Mouse (Mus musculus) layer of hippocampus, postnatal 10 days (tissue): ENCODE data around the gene Tceal5. TPM values are rescaled to one million over a fixed set of nuclear protein-coding genes. Genes with fewer than 3 reads are reported as not detected.

ENCODE experiments used
- DNase-seq, 2 experiments: peaks; one replicate each; pipeline ENCODE4 v3.0.0; 2021; ENCODE audit warnings: low spot score in 2 of 2
- microRNA-seq, 2 experiments: library from miRNA; unstranded; fragments of <30 nt; microRNA quantifications; one replicate each; pipeline ENCODE4 v1.2.0; 2021
- total RNA-seq, 2 experiments: library from RNA; stranded (reverse); gene quantifications; 2 replicates each; pipeline ENCODE4 v1.2.3; 2021

Tceal5 gene
- total RNA-seq, 2 experiments from 2014 or later = 105 to 125 TPM

GRCm38 (mm10) chrX:136172118-136172551 is 31.5 kb downstream of the Tceal5 start, which contains the start of gene Tceal8:
Gene Tceal8 (minus strand): TSS chrX:136172342.
- DNase-seq = peak; percentile 51 to 63

- DNase-seq = peak; percentile 57 to 64
Observed at GRCm38 (mm10) chrX:136171189-136172117, 32.2 kb downstream of the Tceal5 start.

DNA sequence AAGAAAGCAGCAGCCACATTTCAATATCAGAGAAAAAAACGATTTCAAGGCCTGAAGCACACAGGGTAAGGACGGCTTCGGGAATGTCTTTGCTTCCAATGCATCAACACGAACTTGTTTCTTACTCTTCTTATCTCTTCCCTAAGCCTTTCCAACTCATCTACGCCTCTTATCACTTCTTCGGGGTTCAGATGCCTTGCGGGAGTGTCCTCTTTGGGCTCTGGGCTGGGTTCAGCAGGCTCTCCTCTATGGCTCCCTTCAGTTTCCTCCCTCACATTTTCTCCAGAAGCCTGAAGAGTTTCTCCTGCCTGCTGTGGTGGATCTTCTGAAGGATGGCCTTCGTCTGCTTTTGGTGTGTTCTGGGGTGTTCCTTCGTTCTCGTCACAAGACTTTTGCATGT is 33.1 kb downstream of the Tceal5 start:
- DNase-seq = no peak

Small RNA genes lying within 50 kb of the gene (microRNA-seq; reads per million reads assigned to microRNA genes)
- gene Mir6383 = 0 reads per million in 2 experiments

Other genes starting within 250 kb of the Tceal5 start
- 100 to 1,000 TPM; 104 to 120 TPM for gene Arxes2, start 210.1 kb downstream of the Tceal5 start, total RNA-seq
- gene Arxes1, start 170.5 kb downstream of the Tceal5 start, total RNA-seq = 100 to 1,000 TPM in 1 of 2 experiments, 10 to 100 TPM in 1; 93.9 to 107 TPM
- gene Bex2, start 135.6 kb downstream of the Tceal5 start, total RNA-seq = 100 to 1,000 TPM; 405 to 444 TPM
- under 1 TPM in 1 of 2 experiments, not detected in 1; 0.32 TPM for gene Nxf3, start 118.6 kb downstream of the Tceal5 start, total RNA-seq
- 10 to 100 TPM; 45.2 to 52.6 TPM for gene Bex4, start 64.9 kb downstream of the Tceal5 start, total RNA-seq
- 10 to 100 TPM; 41.3 to 49.0 TPM for gene Tceal8, start 31.5 kb downstream of the Tceal5 start, total RNA-seq
- 1 to 10 TPM; 3.2 to 3.9 TPM for gene Tceal7, start 10.9 kb upstream of the Tceal5 start, total RNA-seq
- gene Bex1, start 11.6 kb upstream of the Tceal5 start, total RNA-seq = 100 to 1,000 TPM; 138 to 153 TPM
- 10 to 100 TPM; 89.6 to 99.8 TPM for gene Tceal9, start 41.2 kb upstream of the Tceal5 start, total RNA-seq
- gene Bex3, start 66.4 kb upstream of the Tceal5 start, total RNA-seq = 100 to 1,000 TPM; 396 to 461 TPM